Mouse (Mus musculus) E14TG2a.4 (cell line): ENCODE data around the gene Vmn1r227.

Experiments
- CTCF ChIP-seq: conservative IDR thresholded peaks from 2 replicates; pipeline ENCODE4 v1.5.1; 2014; ENCODE audit warnings: low read length
- NANOG ChIP-seq: IDR thresholded peaks from 2 replicates; pipeline ENCODE4 v1.6.1; 2014; ENCODE audit warnings: borderline replicate concordance, low read length, mixed read lengths

- TF ChIP-seq CTCF: no peak
- TF ChIP-seq NANOG: no peak
These were observed at the start of gene Vmn1r227 for GRCm38 (mm10) chr17:20729543-20729942.
